ENCODE assay signal across 23 mouse cellular contexts in genomic region chr2:16604291-16604690, GRCm38 (mm10).
DNase-seq lines count a peak whose midpoint lies in the region; ATAC-seq lines count a peak whose summit lies in the region.
"Had no signal": no experiment of that assay in that cellular context is flagged by ENCODE, and none has a peak within 500 bp of the region (broad histone marks: within the 10 kb centered on the region; RNA-seq: fewer than 3 reads in every experiment).

No protein-coding gene starts in this region.

- H3K9ac ChIP-seq in embryonic facial prominence, embryonic 11.5 days (replicated peaks; ENCODE audit: low read length) = no peak overlapping the region
- no peak overlapping the region for H3K9ac ChIP-seq in lung, embryonic 16.5 days (ENCODE audit: low read length)
- H3K9ac ChIP-seq in kidney, embryonic 16.5 days (replicated peaks; ENCODE audit: low read length) = no peak overlapping the region
- H3K9ac ChIP-seq: embryonic facial prominence, embryonic 12.5 days; forebrain, embryonic 12.5 days; heart, embryonic 15.5 days; hindbrain, embryonic 13.5 days; liver, postnatal 0 days; midbrain, embryonic 15.5 days; neural tube, embryonic 13.5 days had no signal

- ATAC-seq in embryonic facial prominence, embryonic 11.5 days (replicated peaks; ENCODE audit: insufficient number of reproducible peaks, low FRiP score, low TSS enrichment, low read depth) = no peak
- peak; percentile 26; the same call in 1 of the 2 replicates for ATAC-seq in lung, embryonic 16.5 days (ENCODE audit: low read depth)
- ATAC-seq in kidney, embryonic 16.5 days (ENCODE audit: low FRiP score, low TSS enrichment) = peak; percentile 57; the same call in 1 of the 2 replicates
- ATAC-seq: liver, postnatal 0 days; midbrain, embryonic 15.5 days had no signal

- WGBS in embryonic facial prominence, embryonic 11.5 days = 68% methylated on average over 3 of the region's 3 CpGs
- WGBS in embryonic facial prominence, embryonic 10.5 days = 78% methylated on average over 3 of the region's 3 CpGs
- WGBS in lung, embryonic 16.5 days = 78% methylated on average over 3 of the region's 3 CpGs
- WGBS in kidney, embryonic 16.5 days = 86% methylated on average over 3 of the region's 3 CpGs

- no peak overlapping the region for H3K4me3 ChIP-seq in embryonic facial prominence, embryonic 11.5 days (ENCODE audit: low read depth, low read length)
- H3K4me3 ChIP-seq in embryonic facial prominence, embryonic 10.5 days = no peak overlapping the region
- H3K4me3 ChIP-seq in lung, embryonic 16.5 days (ENCODE audit: low read length) = no peak overlapping the region
- H3K4me3 ChIP-seq in kidney, embryonic 16.5 days (ENCODE audit: low read length) = no peak overlapping the region
- H3K4me3 ChIP-seq: embryonic facial prominence, embryonic 12.5 days; erythroblast, embryonic 14.5 days; forebrain, embryonic 12.5 days; gastrocnemius, adult 2 months; heart, embryonic 15.5 days; hindbrain, embryonic 13.5 days; limb, embryonic 10.5 days; megakaryocyte, embryonic 14.5 days; midbrain, embryonic 15.5 days; neural tube, embryonic 13.5 days had no signal

- no peaks in the 10 kb centered on the region for H3K27me3 ChIP-seq in embryonic facial prominence, embryonic 11.5 days (ENCODE audit: control insufficient read depth, insufficient read depth, low read length)
- no peaks in the 10 kb centered on the region for H3K27me3 ChIP-seq in embryonic facial prominence, embryonic 10.5 days (replicated peaks; ENCODE audit: low read depth, poor library complexity, severe bottlenecking)
- H3K27me3 ChIP-seq in lung, embryonic 16.5 days (ENCODE audit: control insufficient read depth, insufficient read depth, low read depth, low read length) = no peaks in the 10 kb centered on the region
- no peaks in the 10 kb centered on the region for H3K27me3 ChIP-seq in kidney, embryonic 16.5 days (ENCODE audit: insufficient read depth, low read length)
- H3K27me3 ChIP-seq: embryonic facial prominence, embryonic 12.5 days; forebrain, embryonic 12.5 days; heart, embryonic 15.5 days; hindbrain, embryonic 13.5 days; megakaryocyte, embryonic 14.5 days; midbrain, embryonic 15.5 days; neural tube, embryonic 13.5 days had no signal

- H3K4me1 ChIP-seq in embryonic facial prominence, embryonic 11.5 days (ENCODE audit: control insufficient read depth, insufficient read depth, low read length) = no peaks in the 10 kb centered on the region
- H3K4me1 ChIP-seq in embryonic facial prominence, embryonic 10.5 days = peaks cover 6% of the 10 kb centered on the region; the same call in 1 of the 2 replicates
- H3K4me1 ChIP-seq in lung, embryonic 16.5 days (replicated peaks; ENCODE audit: control insufficient read depth, insufficient read depth, low read length) = peaks cover 9% of the 10 kb centered on the region
- peaks cover 7% of the 10 kb centered on the region; the same call in 1 of the 2 replicates for H3K4me1 ChIP-seq in kidney, embryonic 16.5 days (ENCODE audit: insufficient read depth, low read length)
- H3K4me1 ChIP-seq: forebrain, embryonic 12.5 days; hindbrain, embryonic 13.5 days; limb, embryonic 10.5 days; midbrain, embryonic 15.5 days had no signal

- H3K36me3 ChIP-seq in embryonic facial prominence, embryonic 11.5 days (replicated peaks; ENCODE audit: control insufficient read depth, insufficient read depth, low read depth, low read length) = no peaks in the 10 kb centered on the region
- no peaks in the 10 kb centered on the region for H3K36me3 ChIP-seq in embryonic facial prominence, embryonic 10.5 days (replicated peaks)
- H3K36me3 ChIP-seq in lung, embryonic 16.5 days (ENCODE audit: control insufficient read depth, insufficient read depth, low read length) = no peaks in the 10 kb centered on the region
- H3K36me3 ChIP-seq in kidney, embryonic 16.5 days (ENCODE audit: insufficient read depth, low read length) = no peaks in the 10 kb centered on the region
- H3K36me3 ChIP-seq: embryonic facial prominence, embryonic 12.5 days; forebrain, embryonic 12.5 days; heart, embryonic 15.5 days; hindbrain, embryonic 13.5 days; limb, embryonic 10.5 days; midbrain, embryonic 15.5 days; neural tube, embryonic 13.5 days had no signal

- H3K9me3 ChIP-seq in embryonic facial prominence, embryonic 11.5 days (replicated peaks; ENCODE audit: control insufficient read depth, low read length) = no peaks in the 10 kb centered on the region
- no peaks in the 10 kb centered on the region for H3K9me3 ChIP-seq in embryonic facial prominence, embryonic 10.5 days
- no peaks in the 10 kb centered on the region for H3K9me3 ChIP-seq in lung, embryonic 16.5 days (ENCODE audit: control insufficient read depth, low read length)
- no peaks in the 10 kb centered on the region for H3K9me3 ChIP-seq in kidney, embryonic 16.5 days (ENCODE audit: low read length)
- H3K9me3 ChIP-seq: embryonic facial prominence, embryonic 12.5 days; forebrain, embryonic 12.5 days; heart, embryonic 15.5 days; hindbrain, embryonic 13.5 days; limb, embryonic 10.5 days; megakaryocyte, embryonic 14.5 days; midbrain, embryonic 15.5 days; neural tube, embryonic 13.5 days had no signal

- DNase-seq in embryonic facial prominence, embryonic 11.5 days (ENCODE audit: low spot score) = peak; percentile 13
- no peak for DNase-seq in embryonic facial prominence, embryonic 10.5 days (ENCODE audit: low spot score)
- no peak for DNase-seq in lung, postnatal 36 days
- no peak for DNase-seq in cerebellum, adult 9-11 months
- DNase-seq in natural killer cell, adult 2 months (ENCODE audit: low spot score in 2 of 2) = no peak
- DNase-seq: adrenal gland, postnatal 14 days; cerebellum, adult 8-10 months; gastrocnemius, adult 2 months; heart, postnatal 36 days; liver, postnatal 0 days; thymus, postnatal 14 days had no signal

- no peak overlapping the region for H3K4me2 ChIP-seq in embryonic facial prominence, embryonic 11.5 days (ENCODE audit: low read depth, low read length)
- H3K4me2 ChIP-seq in lung, embryonic 16.5 days (ENCODE audit: low read depth, low read length) = no peak overlapping the region
- no peak overlapping the region for H3K4me2 ChIP-seq in kidney, embryonic 16.5 days (replicated peaks; ENCODE audit: low read depth, low read length)
- H3K4me2 ChIP-seq: embryonic facial prominence, embryonic 12.5 days; forebrain, embryonic 12.5 days; heart, embryonic 15.5 days; hindbrain, embryonic 13.5 days; liver, embryonic 11.5 days; midbrain, embryonic 15.5 days; neural tube, embryonic 13.5 days had no signal

- no peak overlapping the region for H3K27ac ChIP-seq in embryonic facial prominence, embryonic 11.5 days (replicated peaks; ENCODE audit: low read depth, low read length)
- no peak overlapping the region for H3K27ac ChIP-seq in embryonic facial prominence, embryonic 10.5 days (replicated peaks)
- H3K27ac ChIP-seq in lung, embryonic 16.5 days (ENCODE audit: low read length) = no peak overlapping the region
- H3K27ac ChIP-seq in kidney, embryonic 16.5 days (ENCODE audit: low read length) = no peak overlapping the region
- H3K27ac ChIP-seq: embryonic facial prominence, embryonic 12.5 days; forebrain, embryonic 12.5 days; gastrocnemius, adult 2 months; heart, embryonic 15.5 days; hindbrain, embryonic 13.5 days; limb, embryonic 10.5 days; midbrain, embryonic 15.5 days; neural tube, embryonic 13.5 days had no signal
